Mouse (Mus musculus) kidney, adult 2 months (tissue): ENCODE measurements at regions not wholly inside any gene's neighbourhood (a gene's known extent, or its start where the extent isn't known, plus 50 kb on each side); places are given as distances from the start of the nearest gene placed in this dataset.
A peak's percentile ranks its signal among the peaks of the same experiment; 100 is the strongest.

Experiments used
- DNase-seq: peaks from one replicate; pipeline ENCODE4 v3.0.0; 2021
- H3K27ac ChIP-seq: fragments of 200-500 bp; 2 replicates; pipeline ENCODE4 v1.5.1; 2012; ENCODE audit warnings: low read depth, low read length, control low read depth, inconsistent platforms; ENCODE audit not compliant: insufficient read depth
- H3K27me3 ChIP-seq: fragments of 200-500 bp; replicated peaks from 2 replicates; pipeline ENCODE4 v1.6.1; 2012; ENCODE audit warnings: mild to moderate bottlenecking, moderate library complexity, low read length, inconsistent platforms; ENCODE audit not compliant: control insufficient read depth, insufficient read depth
- H3K36me3 ChIP-seq: fragments of 200-500 bp; 2 replicates; pipeline ENCODE4 v1.6.1; 2012; ENCODE audit warnings: mild to moderate bottlenecking, moderate library complexity, low read length, inconsistent platforms; ENCODE audit not compliant: control insufficient read depth, insufficient read depth
- H3K4me1 ChIP-seq: fragments of 200-500 bp; 2 replicates; pipeline ENCODE4 v1.6.1; 2011; ENCODE audit warnings: low read length; ENCODE audit not compliant: control insufficient read depth, insufficient read depth
- H3K4me3 ChIP-seq: fragments of 200-500 bp; 2 replicates; pipeline ENCODE4 v1.5.1; 2011; ENCODE audit warnings: mild to moderate bottlenecking, low read depth, low read length, control low read depth; ENCODE audit not compliant: insufficient read depth
- CTCF ChIP-seq: fragments of 200-500 bp; conservative IDR thresholded peaks from 2 replicates; pipeline ENCODE4 v1.5.1; 2011; ENCODE audit warnings: low read depth, mild to moderate bottlenecking, control low read depth, low read length, moderate library complexity, mixed read lengths; ENCODE audit not compliant: insufficient read depth, insufficient read length
- POLR2A ChIP-seq: fragments of 200-500 bp; IDR thresholded peaks from one replicate; pipeline ENCODE4 v1.6.1; 2011; ENCODE audit warnings: low read depth, low read length, control low read depth
- WGBS: fragments of 180-500 bp; shearing (Covaris S2); methylation state at CpG from one replicate; pipeline ENCODE4 v1.1.7; 2018; 5-methylcytosine and 5-hydroxymethylcytosine counted together

GRCm38 (mm10) chr6:117267906-117268305 is 99.6 kb downstream of the Cxcl12 start:
- WGBS, result 85% methylated on average over 1 of the region's 1 CpGs

GRCm38 (mm10) chr6:117268376-117268775 is 100.0 kb downstream of the Cxcl12 start:
- Histone ChIP-seq H3K36me3 (no peaks in the 10 kb centered on the region), H3K27ac (no peak overlapping the region), H3K4me1 (no peaks in the 10 kb centered on the region), H3K27me3 (no peaks in the 10 kb centered on the region), H3K4me3 (no peak overlapping the region)
- DNase-seq, result no peak
- no peak for TF ChIP-seq POLR2A
- no peak for TF ChIP-seq CTCF
- WGBS, result 80% methylated on average over 2 of the region's 2 CpGs

More at GRCm38 (mm10) chr6:117267906-117268305, 99.6 kb downstream of the Cxcl12 start:
- no peak for DNase-seq
- Histone ChIP-seq H3K4me1 (no peaks in the 10 kb centered on the region), H3K27me3 (no peaks in the 10 kb centered on the region), H3K4me3 (no peak overlapping the region), H3K36me3 (no peaks in the 10 kb centered on the region), H3K27ac (no peak overlapping the region)
- TF ChIP-seq POLR2A (no peak), CTCF (no peak)

DNA sequence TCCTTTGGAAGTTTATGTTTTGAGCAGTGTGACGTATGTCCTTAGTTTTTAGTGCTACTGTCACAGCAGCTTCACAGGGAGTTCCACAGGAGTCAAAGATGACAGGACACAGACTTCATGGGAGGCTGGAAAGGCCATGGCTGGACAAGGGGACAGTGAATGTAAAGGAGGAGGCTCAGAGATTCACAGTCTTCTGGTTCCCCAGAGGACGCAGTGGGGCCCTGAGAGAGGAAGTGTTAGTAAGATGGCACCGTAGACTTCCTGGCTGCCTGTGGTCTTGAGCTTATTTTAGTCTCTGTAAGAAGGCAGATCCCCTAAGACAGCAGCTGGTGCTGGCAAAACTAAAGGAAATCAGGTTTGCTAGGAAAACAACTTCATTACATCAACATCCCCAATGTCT is 101.9 kb downstream of the Cxcl12 start:
- H3K4me3 ChIP-seq, result no peak overlapping the region
- H3K36me3 ChIP-seq, result no peaks in the 10 kb centered on the region
- H3K4me1 ChIP-seq, result no peaks in the 10 kb centered on the region
- no peak for DNase-seq
- no peak overlapping the region for H3K27ac ChIP-seq
- no peaks in the 10 kb centered on the region for H3K27me3 ChIP-seq
- no peak for TF ChIP-seq POLR2A
- TF ChIP-seq CTCF, result no peak
- WGBS, result 82% methylated on average over 3 of the region's 3 CpGs

GRCm38 (mm10) chr6:117271562-117272226 is 103.4 kb downstream of the Cxcl12 start:
- Histone ChIP-seq H3K4me1 (no peaks in the 10 kb centered on the region), H3K27ac (no peak overlapping the region; the same call in 1 of the 2 replicates), H3K4me3 (no peak overlapping the region), H3K27me3 (no peaks in the 10 kb centered on the region), H3K36me3 (no peaks in the 10 kb centered on the region)
- peak; percentile 17 for DNase-seq
- WGBS, result 44% methylated on average over 12 of the region's 12 CpGs
- TF ChIP-seq POLR2A (no peak), CTCF (no peak)

DNA sequence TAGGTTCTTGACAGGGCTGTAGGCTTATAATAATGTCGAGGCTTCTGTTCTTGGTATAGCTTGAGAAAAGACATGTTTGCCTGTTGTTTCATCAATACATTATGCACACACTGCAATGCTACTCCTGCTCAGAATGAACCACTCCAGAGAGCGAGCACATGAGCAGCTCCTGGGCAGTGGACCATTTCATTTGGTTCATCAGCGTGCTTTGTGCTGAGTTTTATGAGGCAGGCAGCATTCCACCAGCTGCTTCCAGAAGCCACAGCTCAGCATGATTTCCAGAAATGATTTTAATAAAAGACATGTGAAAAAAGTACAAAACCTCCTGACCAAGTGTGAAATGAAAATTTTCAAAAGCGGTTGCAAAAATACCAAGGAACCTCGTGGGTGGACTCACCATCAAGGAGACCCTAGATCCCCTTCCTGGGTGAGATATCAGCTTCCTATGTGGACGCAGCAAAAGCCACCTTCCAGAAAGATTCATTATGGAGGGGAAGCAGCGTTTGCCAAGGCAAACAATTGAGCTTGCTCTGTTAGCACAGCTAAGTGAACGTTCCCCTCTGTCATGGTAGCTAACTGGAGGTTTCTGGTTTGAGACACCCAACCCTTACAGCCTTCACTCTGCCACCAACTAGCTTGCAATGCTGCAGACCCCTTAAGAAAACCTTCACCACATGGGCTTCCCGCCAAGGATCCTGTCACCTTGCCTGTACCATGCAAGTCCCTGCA is 104.1 kb downstream of the Cxcl12 start:
- Histone ChIP-seq H3K4me1 (no peaks in the 10 kb centered on the region), H3K4me3 (no peak overlapping the region), H3K27me3 (no peaks in the 10 kb centered on the region), H3K27ac (no peak overlapping the region; the same call in 1 of the 2 replicates), H3K36me3 (no peaks in the 10 kb centered on the region)
- peak; percentile 57 for DNase-seq
- 34% methylated on average over 9 of the region's 9 CpGs for WGBS
- TF ChIP-seq CTCF (no peak), POLR2A (no peak)

DNA sequence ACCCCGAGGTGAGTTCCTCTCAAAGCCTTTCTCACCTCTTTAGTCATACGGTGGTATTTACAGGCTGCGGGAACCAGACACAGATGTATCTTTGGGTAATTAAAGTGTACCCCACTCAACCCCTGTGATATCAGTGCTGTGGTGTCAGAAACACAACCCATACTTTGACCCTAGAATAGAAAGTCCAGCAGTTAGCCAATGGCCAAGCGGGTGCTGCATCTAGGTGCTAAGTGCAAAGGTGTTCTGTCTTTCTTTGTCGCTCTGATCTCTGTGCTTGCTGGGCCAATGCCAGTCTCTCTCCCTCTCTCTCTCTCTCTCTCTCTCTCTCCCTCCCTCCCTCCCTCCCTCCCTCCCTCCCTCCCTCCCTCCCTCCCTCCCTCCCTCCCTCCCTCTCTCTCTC is 107.6 kb downstream of the Cxcl12 start:
- no peaks in the 10 kb centered on the region for H3K36me3 ChIP-seq
- no peak overlapping the region for H3K4me3 ChIP-seq
- no peak for DNase-seq
- H3K27me3 ChIP-seq, result no peaks in the 10 kb centered on the region
- no peaks in the 10 kb centered on the region for H3K4me1 ChIP-seq
- no peak overlapping the region for H3K27ac ChIP-seq
- 88% methylated on average over 5 of the region's 5 CpGs for WGBS
- TF ChIP-seq POLR2A, result no peak
- TF ChIP-seq CTCF, result no peak

DNA sequence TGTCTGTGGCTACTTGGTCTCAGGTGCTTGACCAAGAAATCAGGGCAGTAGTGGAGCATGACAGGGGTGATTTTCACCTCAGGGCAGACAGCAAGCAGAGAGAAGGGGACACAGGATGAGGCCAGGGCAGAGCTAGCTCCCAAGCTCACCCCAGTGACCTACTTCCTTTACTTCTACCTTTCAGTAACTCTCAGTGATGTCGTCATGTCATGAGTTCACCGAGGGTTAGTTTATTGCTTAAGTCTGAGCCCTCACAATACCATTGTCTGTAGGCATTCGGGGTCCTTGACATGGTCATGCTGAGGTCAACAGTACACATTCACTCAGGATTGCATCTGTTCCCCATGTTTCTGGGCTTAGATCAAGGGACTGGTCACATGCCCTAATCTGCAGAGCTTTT is 108.5 kb downstream of the Cxcl12 start:
- H3K4me3 ChIP-seq, result no peak overlapping the region
- no peak overlapping the region for H3K27ac ChIP-seq
- DNase-seq, result no peak

More for the DNA sequence above, 108.5 kb downstream of the Cxcl12 start:
- Histone ChIP-seq H3K36me3 (no peaks in the 10 kb centered on the region), H3K27me3 (no peaks in the 10 kb centered on the region), H3K4me1 (no peaks in the 10 kb centered on the region)
- TF ChIP-seq POLR2A (no peak), CTCF (no peak)
- WGBS, result 67% methylated on average over 3 of the region's 3 CpGs
